Mouse (Mus musculus): ENCODE measurements around the gene Thpo.

GRCm38 (mm10) chr16:20706407-20707055 is 27.8 kb downstream of the Thpo start:
- TF ChIP-seq CTCF (IDR thresholded peaks at IDR 0.05; ENCODE audit: low read depth) (no peak), EP300 (optimal IDR thresholded peaks at IDR 0.05) (no peak)
